Mouse (Mus musculus) spleen, embryonic (tissue): ENCODE data around the gene Cacng3.

Source experiments
- CTCF ChIA-PET: fragments of 350-600 bp; sonication (Branson Sonifier 250); formaldehyde crosslinking; loops from one replicate; lab custom pipeline; 2022; lab: Charles Lee

Cacng3 gene

DNA sequence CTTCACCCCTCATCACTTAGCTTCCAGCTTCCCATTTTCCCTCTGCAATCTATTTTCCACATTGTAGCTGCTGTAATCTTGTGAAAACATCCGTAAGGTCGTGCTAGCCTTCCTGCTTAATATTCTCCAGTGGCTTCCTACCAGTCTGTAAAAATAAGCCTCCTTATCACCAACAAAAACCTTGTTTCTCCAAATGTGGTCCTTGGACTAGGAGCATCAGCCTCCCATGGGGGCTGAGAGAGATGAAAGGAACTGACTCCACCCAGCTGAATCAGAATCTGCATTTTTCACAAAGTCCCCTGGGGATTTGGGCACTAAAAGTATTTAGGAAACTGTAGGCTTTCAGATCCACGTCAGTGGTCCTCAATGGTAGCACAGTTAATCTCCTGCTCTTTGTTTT lies 46.0 kb downstream of the Cacng3 start:
- CTCF ChIA-PET = no interaction called here

DNA sequence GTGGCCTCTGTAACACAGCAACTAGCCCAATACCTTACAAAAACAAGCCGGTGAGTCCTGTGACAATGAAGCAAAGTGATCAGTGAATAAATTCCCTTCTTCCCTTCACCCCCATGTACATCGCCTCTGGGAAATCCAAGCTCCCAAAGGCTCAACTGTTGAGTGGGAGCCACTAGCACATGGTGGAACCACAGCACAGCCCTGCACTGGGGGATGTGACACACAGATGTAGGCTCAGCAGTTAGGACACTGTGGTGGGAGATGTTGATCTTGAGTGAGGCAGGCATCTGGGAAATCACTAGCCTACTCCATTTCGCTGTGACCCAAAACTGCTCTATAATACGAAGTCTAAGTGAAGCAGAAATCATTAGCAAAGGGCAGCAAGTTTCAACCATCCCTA lies 48.2 kb downstream of the Cacng3 start:
- CTCF ChIA-PET = no interaction called here

DNA sequence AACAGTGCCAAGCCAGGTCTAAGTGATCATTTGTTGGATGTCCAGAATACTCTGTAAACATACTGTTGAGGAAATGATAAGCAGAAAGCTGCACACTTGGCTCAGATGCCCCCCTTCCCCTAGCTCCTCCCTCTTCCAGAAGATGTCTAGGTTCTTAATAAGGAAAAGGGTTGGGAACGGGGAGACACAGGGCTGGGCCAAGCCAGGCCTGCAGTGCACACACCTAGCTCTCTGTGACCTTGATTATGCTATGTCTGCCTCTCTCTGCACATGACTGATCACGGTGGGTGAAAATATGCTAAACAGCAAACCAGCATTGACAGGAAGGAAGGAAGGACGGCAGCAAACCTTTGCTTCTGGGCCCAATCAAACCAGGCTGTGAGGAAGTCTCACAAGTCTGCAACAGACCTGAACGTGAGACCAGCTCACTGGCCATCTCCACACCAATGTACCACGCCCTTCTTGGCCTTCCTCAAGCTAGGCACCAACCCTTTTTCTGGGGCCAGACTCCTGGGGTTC lies 53.1 kb downstream of the Cacng3 start:
- CTCF ChIA-PET = no interaction called here

DNA sequence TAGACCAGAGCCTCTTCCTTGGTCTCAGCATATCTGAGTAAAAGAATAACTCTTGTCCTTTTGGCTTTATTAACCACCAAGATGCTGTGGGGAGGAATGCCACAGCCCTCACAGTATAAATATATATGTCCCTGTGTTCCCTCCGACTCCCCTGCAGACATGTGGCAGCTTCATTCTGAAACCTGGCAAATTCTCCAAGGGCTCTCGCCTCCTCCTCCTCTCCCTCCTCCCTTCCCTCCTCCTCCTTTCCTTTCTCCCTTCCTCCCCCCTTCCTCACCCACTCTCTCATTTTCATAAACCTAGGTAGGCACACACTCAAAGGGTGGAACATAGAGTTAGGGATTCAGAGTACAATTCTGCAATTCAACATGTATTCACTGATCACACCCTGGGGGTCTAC lies 56.1 kb downstream of the Cacng3 start:
- CTCF ChIA-PET = no interaction called here

GRCm38 (mm10) chr7:122728186-122728585 lies 57.9 kb downstream of the Cacng3 start:
- CTCF ChIA-PET = no interaction called here

GRCm38 (mm10) chr7:122728846-122729245 lies 58.6 kb downstream of the Cacng3 start:
- CTCF ChIA-PET = interaction anchor here (1.0 kb wide), 1 partner anchor 558 kb away, joined by 5 read pairs; no protein-coding TSS in a partner anchor

DNA sequence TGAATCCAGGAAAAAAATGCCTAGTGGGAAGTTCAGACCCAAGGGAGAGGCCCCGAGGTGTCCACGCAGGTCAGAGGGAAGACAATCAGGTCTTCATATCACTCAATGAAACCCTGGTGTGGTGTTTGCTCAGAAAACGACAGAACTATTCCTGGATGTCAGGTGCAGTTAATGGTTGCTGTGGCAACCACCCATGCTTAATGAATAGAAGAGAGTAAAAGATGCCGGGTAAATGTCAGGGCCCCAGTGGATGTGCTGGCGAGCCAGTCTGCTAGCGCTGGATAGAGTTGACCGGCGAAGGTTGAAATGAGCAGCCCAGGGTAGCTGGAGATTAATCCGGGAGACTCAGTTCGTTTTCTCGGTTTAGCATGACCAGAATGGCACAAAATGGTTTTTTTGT lies 65.0 kb downstream of the Cacng3 start:
- CTCF ChIA-PET = no interaction called here

- CTCF ChIA-PET = no interaction called here
Measured at GRCm38 (mm10) chr7:122738541-122738940, 68.2 kb downstream of the Cacng3 start.

DNA sequence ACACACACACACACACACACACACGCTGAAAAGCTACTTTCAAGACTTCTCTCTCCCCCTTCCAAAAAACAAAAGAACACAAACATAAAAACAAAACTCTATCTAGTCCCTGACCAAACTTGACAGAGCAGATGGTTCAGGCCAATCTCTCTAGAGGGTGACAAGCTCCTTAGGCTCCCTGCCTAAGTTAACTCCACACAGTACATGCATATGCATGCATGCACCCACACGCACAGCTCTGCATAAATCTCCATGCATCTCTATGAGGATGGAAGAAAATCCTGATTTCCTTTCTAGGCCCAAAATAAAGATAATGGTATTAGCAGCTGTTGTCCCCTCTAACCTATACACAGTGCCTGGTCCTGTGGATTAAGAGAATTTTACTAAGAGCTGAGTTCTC lies 70.4 kb downstream of the Cacng3 start:
- CTCF ChIA-PET = interaction anchor here (0.7 kb wide), 1 partner anchor 34 kb away, joined by 5 read pairs; no protein-coding TSS in a partner anchor

DNA sequence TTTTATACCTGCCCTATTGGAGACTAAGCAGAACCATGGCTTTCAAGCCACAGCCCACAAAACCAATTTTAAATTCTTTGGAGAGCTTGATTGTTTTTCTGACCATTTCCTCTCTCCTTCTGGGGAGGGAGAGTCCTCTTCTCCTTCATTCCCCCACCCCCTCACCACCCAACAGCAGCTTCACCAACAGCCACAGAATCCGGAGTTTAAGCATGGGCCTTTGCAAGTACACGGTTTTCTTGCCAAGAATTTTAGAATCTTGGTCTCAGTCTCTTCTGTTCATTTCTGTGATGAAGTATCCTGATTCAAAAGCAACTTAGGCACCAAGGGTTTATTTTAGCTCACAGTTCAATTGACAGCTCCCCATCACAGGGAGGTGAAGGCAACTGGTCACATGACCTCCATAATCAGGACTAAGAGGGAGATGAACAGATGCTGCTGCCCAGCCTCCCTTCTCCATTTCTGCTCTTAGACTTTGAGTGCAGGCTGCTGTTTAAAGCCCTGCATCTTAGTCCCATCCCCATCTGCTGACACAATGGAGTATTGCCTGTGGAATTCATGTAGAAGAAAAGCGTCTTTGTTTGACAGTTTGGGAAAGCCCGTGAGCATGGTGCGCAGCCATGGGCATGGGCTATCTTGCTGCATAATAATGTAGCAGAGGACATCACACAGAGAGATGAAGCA lies 85.8 kb downstream of the Cacng3 start:
- CTCF ChIA-PET = no interaction called here

DNA sequence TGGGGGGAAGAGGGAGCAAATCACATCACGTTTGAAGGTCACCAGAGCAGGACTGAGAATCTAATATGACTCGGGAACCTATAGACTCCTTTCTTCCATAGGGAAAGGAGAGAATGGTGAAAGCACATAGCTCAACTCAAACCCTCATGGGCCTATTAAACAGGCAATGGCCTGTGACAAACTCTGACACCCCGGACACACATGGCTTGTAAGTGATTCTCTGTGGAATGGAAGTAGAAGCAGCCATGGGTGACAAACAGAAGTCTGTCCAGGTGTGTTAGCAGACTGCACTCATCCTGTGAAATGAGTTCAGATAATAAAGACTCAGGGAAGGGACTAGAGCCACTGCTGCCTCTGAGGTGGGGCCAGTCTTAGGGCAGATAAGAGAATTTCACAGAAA lies 88.4 kb downstream of the Cacng3 start:
- CTCF ChIA-PET = no interaction called here

- CTCF ChIA-PET = interaction anchor here (0.7 kb wide), 1 partner anchor 1367 kb away, joined by 4 read pairs; no protein-coding TSS in a partner anchor
Measured at GRCm38 (mm10) chr7:122764506-122764905, 94.2 kb downstream of the Cacng3 start.

- CTCF ChIA-PET = no interaction called here
Measured at GRCm38 (mm10) chr7:122768292-122769020, 98.2 kb downstream of the Cacng3 start.

- CTCF ChIA-PET = no interaction called here
Measured at GRCm38 (mm10) chr7:122779601-122780000, 109.3 kb downstream of the Cacng3 start.

DNA sequence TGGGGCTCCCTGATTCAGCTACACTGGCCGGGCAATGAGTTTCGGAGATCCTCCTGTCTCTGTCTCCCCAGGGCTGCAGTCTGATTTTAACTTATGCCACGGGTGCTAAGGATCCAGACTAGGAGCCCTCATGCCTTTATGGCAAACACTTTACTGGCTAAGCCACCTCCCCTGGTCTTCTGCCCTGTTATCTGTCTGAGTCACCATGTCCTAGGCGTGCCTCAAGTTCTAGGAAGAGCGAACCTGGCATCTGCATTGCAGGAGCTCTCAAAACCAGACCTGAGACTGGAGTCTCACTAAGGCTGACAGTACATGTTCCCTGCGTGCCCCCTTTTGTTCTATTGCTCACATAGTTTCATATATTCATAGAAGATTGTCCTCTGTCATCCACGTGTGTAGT lies 119.6 kb downstream of the Cacng3 start:
- CTCF ChIA-PET = interaction anchor here (0.7 kb wide), 1 partner anchor 131 kb away, joined by 3 read pairs; no protein-coding TSS in a partner anchor

GRCm38 (mm10) chr7:122793655-122794346 lies 123.5 kb downstream of the Cacng3 start:
- CTCF ChIA-PET = no interaction called here

DNA sequence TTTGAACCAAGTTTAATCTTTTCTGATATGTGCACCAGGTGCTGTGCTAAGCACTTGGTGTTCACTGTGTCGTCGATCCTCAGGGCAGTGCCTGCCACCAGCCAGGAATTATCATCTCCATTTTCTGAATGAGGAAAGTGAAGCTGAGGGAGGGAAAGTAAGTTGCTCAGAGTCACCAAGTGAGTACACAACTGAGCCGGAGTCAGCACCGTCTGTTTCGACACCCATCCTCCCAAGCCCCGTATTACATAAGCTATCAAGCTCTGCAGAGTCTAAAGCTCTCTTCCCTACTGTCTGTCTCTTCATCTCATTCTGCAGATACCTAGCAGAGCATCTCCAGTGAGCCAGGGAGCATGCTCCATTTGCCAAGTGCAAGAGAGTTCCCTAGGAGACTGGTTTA lies 124.8 kb downstream of the Cacng3 start:
- CTCF ChIA-PET = no interaction called here

DNA sequence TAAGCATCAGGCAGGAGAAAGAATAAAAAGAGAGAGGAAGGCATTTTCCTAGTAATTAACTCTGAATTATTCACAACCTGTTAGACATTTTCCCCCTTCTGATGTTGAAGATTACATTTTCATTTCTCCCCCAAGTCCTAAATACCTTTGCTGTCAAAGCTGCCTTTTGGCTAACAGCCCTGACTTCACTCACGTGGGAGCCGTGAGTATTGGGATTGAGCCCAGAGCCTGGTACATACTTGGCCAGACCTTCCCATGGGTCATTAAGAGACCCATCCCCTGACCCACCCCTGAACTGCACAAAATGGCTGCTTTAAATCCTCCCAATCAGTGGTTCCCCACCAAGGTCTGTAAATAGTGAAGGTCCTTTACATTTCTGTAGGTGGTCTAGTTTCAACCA lies 130.5 kb downstream of the Cacng3 start:
- CTCF ChIA-PET = no interaction called here

- CTCF ChIA-PET = no interaction called here
Measured at GRCm38 (mm10) chr7:122803839-122804496, 133.7 kb downstream of the Cacng3 start.

- CTCF ChIA-PET = interaction anchor here (0.6 kb wide), 1 partner anchor 16 kb away, joined by 4 read pairs; no protein-coding TSS in a partner anchor
Measured at GRCm38 (mm10) chr7:122806531-122806930, 136.2 kb downstream of the Cacng3 start.

DNA sequence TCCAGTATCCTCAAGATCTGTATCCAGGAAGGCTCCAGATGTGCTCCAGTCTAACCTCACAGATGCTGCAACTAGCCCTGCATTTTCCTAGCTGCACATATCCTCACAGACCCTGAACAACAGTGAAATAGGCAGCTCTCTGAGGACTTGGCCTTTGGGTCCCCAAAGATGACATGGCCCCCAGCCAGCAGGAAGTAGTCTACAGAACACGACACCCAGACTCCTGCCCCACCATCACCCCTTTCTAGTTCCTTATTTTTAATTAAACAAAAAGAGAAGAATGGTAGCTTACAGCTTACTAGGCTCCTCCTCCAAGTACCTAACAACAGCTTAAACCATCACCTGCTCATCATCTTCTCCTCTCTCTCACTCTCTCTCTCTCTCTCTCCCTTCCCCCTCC lies 143.4 kb downstream of the Cacng3 start:
- CTCF ChIA-PET = interaction anchor here (0.7 kb wide), 1 partner anchor 48 kb away, joined by 5 read pairs; no protein-coding TSS in a partner anchor
